Mouse (Mus musculus) E14TG2a.4 (cell line): Measurements from ENCODE around the gene Serinc3.
"Not testable (repeated sequence)": the region's sequence is repeated elsewhere in the genome, so short reads cannot be mapped to it uniquely, and the experiment has no call there.

ENCODE experiments used
- H3K27me3 ChIP-seq: 2 replicates; pipeline ENCODE4 v1.6.1; 2014; ENCODE audit warnings: low read length, control low read depth; ENCODE audit not compliant: insufficient read depth
- H3K36me3 ChIP-seq: 2 replicates; pipeline ENCODE4 v1.6.1; 2014; ENCODE audit warnings: low read length, control low read depth; ENCODE audit not compliant: insufficient read depth
- H3K4me1 ChIP-seq: replicated peaks from 2 replicates; pipeline ENCODE4 v1.6.1; 2014; ENCODE audit warnings: low read depth, low read length, control low read depth
- H3K4me3 ChIP-seq: replicated peaks from 2 replicates; pipeline ENCODE4 v1.5.1; 2014; ENCODE audit warnings: mild to moderate bottlenecking, low read length
- H3K9me3 ChIP-seq: 2 replicates; pipeline ENCODE4 v1.6.1; 2014; ENCODE audit warnings: low read length, control low read depth
- CTCF ChIP-seq: conservative IDR thresholded peaks from 2 replicates; pipeline ENCODE4 v1.5.1; 2014; ENCODE audit warnings: low read length
- NANOG ChIP-seq: IDR thresholded peaks from 2 replicates; pipeline ENCODE4 v1.6.1; 2014; ENCODE audit warnings: borderline replicate concordance, low read length, mixed read lengths
- POU5F1 ChIP-seq: IDR thresholded peaks from 2 replicates; pipeline ENCODE4 v1.6.1; 2014; ENCODE audit warnings: low read length, borderline replicate concordance

Serinc3 gene

GRCm38 (mm10) chr2:163658941-163659340, 14.0 kb upstream of the Serinc3 start:
- TF ChIP-seq CTCF = no peak
- TF ChIP-seq POU5F1 = no peak
- TF ChIP-seq NANOG = no peak
- Histone ChIP-seq H3K4me3 (peak overlapping the region; percentile 89), H3K36me3 (no peaks in the 10 kb centered on the region), H3K27me3 (peaks cover 10% of the 10 kb centered on the region; the same call in 1 of the 2 replicates), H3K4me1 (peaks cover 7% of the 10 kb centered on the region), H3K9me3 (no peaks in the 10 kb centered on the region)

GRCm38 (mm10) chr2:163657975-163658886, 13.3 kb upstream of the Serinc3 start, which contains the start of gene Pkig:
TSS of gene Pkig (plus strand) at chr2:163658386.
- Histone ChIP-seq H3K4me1 (peaks cover 7% of the 10 kb centered on the region), H3K9me3 (no peaks in the 10 kb centered on the region), H3K4me3 (peak within 1 kb of the TSS; percentile 89), H3K27me3 (peaks cover 10% of the 10 kb centered on the region; the same call in 1 of the 2 replicates), H3K36me3 (no peaks in the 10 kb centered on the region)
- TF ChIP-seq NANOG (no peak), POU5F1 (no peak), CTCF (no peak)

GRCm38 (mm10) chr2:163657486-163657885, 12.6 kb upstream of the Serinc3 start:
- Histone ChIP-seq H3K36me3 (no peaks in the 10 kb centered on the region), H3K4me3 (no peak overlapping the region), H3K27me3 (peaks cover 10% of the 10 kb centered on the region; the same call in 1 of the 2 replicates), H3K4me1 (peaks cover 7% of the 10 kb centered on the region), H3K9me3 (no peaks in the 10 kb centered on the region)
- TF ChIP-seq POU5F1 (no peak), CTCF (no peak), NANOG (no peak)

- H3K9me3 ChIP-seq, H3K4me1 ChIP-seq, H3K4me3 ChIP-seq, H3K36me3 ChIP-seq: not testable (repeated sequence)
- peaks cover 10% of the 10 kb centered on the region; the same call in 1 of the 2 replicates for H3K27me3 ChIP-seq
Observed at GRCm38 (mm10) chr2:163655699-163656098, 10.8 kb upstream of the Serinc3 start.

- TF ChIP-seq CTCF (no peak), NANOG (no peak), POU5F1 (no peak)
- Histone ChIP-seq H3K27me3 (no peaks in the 10 kb centered on the region), H3K4me3 (no peak overlapping the region), H3K36me3 (no peaks in the 10 kb centered on the region), H3K9me3 (no peaks in the 10 kb centered on the region), H3K4me1 (peaks cover 31% of the 10 kb centered on the region)
Observed at GRCm38 (mm10) chr2:163646461-163647080, 1.6 kb upstream of the Serinc3 start.

GRCm38 (mm10) chr2:163645700-163646460, 949 bp upstream of the Serinc3 start:
- Histone ChIP-seq H3K27me3 (no peaks in the 10 kb centered on the region), H3K36me3 (no peaks in the 10 kb centered on the region), H3K4me3 (no peak overlapping the region), H3K9me3 (no peaks in the 10 kb centered on the region), H3K4me1 (peaks cover 34% of the 10 kb centered on the region)
- no peak for TF ChIP-seq NANOG
- no peak for TF ChIP-seq CTCF
- TF ChIP-seq POU5F1 = no peak

GRCm38 (mm10) chr2:163644047-163644446, 884 bp downstream of the Serinc3 start:
- no peaks in the 10 kb centered on the region for H3K27me3 ChIP-seq
- peak overlapping the region; percentile 86 for H3K4me3 ChIP-seq
- peaks cover 42% of the 10 kb centered on the region for H3K4me1 ChIP-seq
- peaks cover 14% of the 10 kb centered on the region; the same call in 1 of the 2 replicates for H3K36me3 ChIP-seq
- no peaks in the 10 kb centered on the region for H3K9me3 ChIP-seq
- TF ChIP-seq POU5F1 = no peak
- TF ChIP-seq NANOG = no peak
- TF ChIP-seq CTCF = no peak

GRCm38 (mm10) chr2:163643576-163643971, 1.4 kb downstream of the Serinc3 start:
- Histone ChIP-seq H3K9me3 (no peaks in the 10 kb centered on the region), H3K36me3 (peaks cover 14% of the 10 kb centered on the region; the same call in 1 of the 2 replicates), H3K4me3 (peak overlapping the region; percentile 86), H3K27me3 (no peaks in the 10 kb centered on the region), H3K4me1 (peaks cover 45% of the 10 kb centered on the region)
- TF ChIP-seq CTCF (no peak), NANOG (no peak), POU5F1 (no peak)
